Mouse (Mus musculus): Measurements from ENCODE around the gene Chchd10. TPM values are rescaled to one million over a fixed set of nuclear protein-coding genes. Genes with fewer than 3 reads are reported as not detected.

Gene Chchd10
- polyA plus RNA-seq, 1 experiment from 2014 or later, result 148 TPM

GRCm38 (mm10) chr10:75897373-75897772 is 35.6 kb upstream of the Chchd10 start:
- H3K9ac ChIP-seq, result no peak overlapping the region
- no peak overlapping the region for H3K4me2 ChIP-seq (replicated peaks)
- DNase-seq (ENCODE audit: low spot score), result peak; percentile 71
- H3K27ac ChIP-seq, result no peak overlapping the region
- peaks cover 80% of the 10 kb centered on the region for H3K36me3 ChIP-seq (replicated peaks; ENCODE audit: control insufficient read depth, insufficient read depth)
- WGBS, result 31% methylated on average over 6 of the region's 6 CpGs
- no peak for ATAC-seq (ENCODE audit: low FRiP score)
- H3K4me3 ChIP-seq (replicated peaks; ENCODE audit: low read length), result no peak overlapping the region
- H3K4me1 ChIP-seq (replicated peaks; ENCODE audit: control insufficient read depth, insufficient read depth, low read length), result peaks cover 5% of the 10 kb centered on the region; the same call in 1 of the 2 replicates
- no peaks in the 10 kb centered on the region for H3K9me3 ChIP-seq (ENCODE audit: control insufficient read depth, low read length)
- no peaks in the 10 kb centered on the region for H3K27me3 ChIP-seq (ENCODE audit: control insufficient read depth, insufficient read depth, low read length)

DNA sequence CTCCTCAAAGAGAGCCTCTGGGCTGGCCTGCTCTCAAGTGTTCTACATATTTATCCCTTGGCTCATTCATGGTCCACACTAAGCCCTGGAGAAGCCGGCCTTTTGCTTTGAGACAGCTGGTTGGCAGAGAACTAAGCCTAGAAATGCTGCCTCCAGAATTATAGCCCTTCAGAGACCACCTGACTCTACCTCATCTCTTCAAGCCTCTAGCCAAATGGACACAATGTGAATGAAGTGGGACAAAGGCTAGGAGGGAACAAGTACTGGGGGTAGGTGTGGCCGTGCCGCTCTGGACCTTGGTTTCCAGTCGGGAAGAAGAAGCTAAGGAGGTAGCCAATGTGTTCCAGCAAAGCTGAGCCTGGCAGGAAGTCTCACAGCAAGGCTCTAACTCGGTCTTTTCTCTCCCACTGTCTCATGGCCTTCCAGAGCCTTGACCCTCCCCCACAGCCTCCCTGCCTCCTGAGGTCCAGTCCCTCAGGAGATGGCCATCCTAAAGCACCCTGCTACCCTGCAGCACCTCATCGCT is 34.8 kb upstream of the Chchd10 start:
- H3K9me3 ChIP-seq (ENCODE audit: control insufficient read depth, low read length), result no peaks in the 10 kb centered on the region
- WGBS, result 80% methylated on average over 6 of the region's 6 CpGs
- H3K4me3 ChIP-seq (replicated peaks; ENCODE audit: low read length), result no peak overlapping the region
- no peak for ATAC-seq (ENCODE audit: low FRiP score)
- H3K27ac ChIP-seq, result no peak overlapping the region
- no peaks in the 10 kb centered on the region for H3K27me3 ChIP-seq (ENCODE audit: control insufficient read depth, insufficient read depth, low read length)
- peaks cover 88% of the 10 kb centered on the region for H3K36me3 ChIP-seq (replicated peaks; ENCODE audit: control insufficient read depth, insufficient read depth)
- H3K4me2 ChIP-seq (replicated peaks), result no peak overlapping the region
- DNase-seq (ENCODE audit: low spot score), result no peak
- no peak overlapping the region for H3K9ac ChIP-seq
- peaks cover 5% of the 10 kb centered on the region; the same call in 1 of the 2 replicates for H3K4me1 ChIP-seq (replicated peaks; ENCODE audit: control insufficient read depth, insufficient read depth, low read length)

- Histone ChIP-seq H3K27me3 (ENCODE audit: control insufficient read depth, insufficient read depth, low read length) (no peaks in the 10 kb centered on the region), H3K4me2 (replicated peaks) (no peak overlapping the region), H3K27ac (no peak overlapping the region), H3K4me1 (replicated peaks; ENCODE audit: control insufficient read depth, insufficient read depth, low read length) (no peaks in the 10 kb centered on the region), H3K9me3 (ENCODE audit: control insufficient read depth, low read length) (no peaks in the 10 kb centered on the region), H3K9ac (no peak overlapping the region), H3K36me3 (replicated peaks; ENCODE audit: control insufficient read depth, insufficient read depth) (peaks cover 95% of the 10 kb centered on the region), H3K4me3 (replicated peaks; ENCODE audit: low read length) (no peak overlapping the region)
- DNase-seq (ENCODE audit: low spot score) (no peak), ATAC-seq (ENCODE audit: low FRiP score) (0 out of 2 replicates have a peak, but pooled peaks have one; percentile 21)
- WGBS, result 84% methylated on average over 3 of the region's 3 CpGs
Measured at GRCm38 (mm10) chr10:75898846-75899245, 34.1 kb upstream of the Chchd10 start.

- no peaks in the 10 kb centered on the region for H3K4me1 ChIP-seq (replicated peaks; ENCODE audit: control insufficient read depth, insufficient read depth, low read length)
- DNase-seq (ENCODE audit: low spot score), result no peak
- H3K36me3 ChIP-seq (replicated peaks; ENCODE audit: control insufficient read depth, insufficient read depth), result peaks cover 98% of the 10 kb centered on the region
- no peak overlapping the region for H3K4me3 ChIP-seq (replicated peaks; ENCODE audit: low read length)
- no peak overlapping the region for H3K9ac ChIP-seq
- ATAC-seq (ENCODE audit: low FRiP score), result no peak
- H3K9me3 ChIP-seq (ENCODE audit: control insufficient read depth, low read length), result no peaks in the 10 kb centered on the region
- H3K4me2 ChIP-seq (replicated peaks), result no peak overlapping the region
- 88% methylated on average over 5 of the region's 5 CpGs for WGBS
- H3K27ac ChIP-seq, result no peak overlapping the region
- no peaks in the 10 kb centered on the region for H3K27me3 ChIP-seq (ENCODE audit: control insufficient read depth, insufficient read depth, low read length)
Measured at GRCm38 (mm10) chr10:75904391-75904790, 28.5 kb upstream of the Chchd10 start.

DNA sequence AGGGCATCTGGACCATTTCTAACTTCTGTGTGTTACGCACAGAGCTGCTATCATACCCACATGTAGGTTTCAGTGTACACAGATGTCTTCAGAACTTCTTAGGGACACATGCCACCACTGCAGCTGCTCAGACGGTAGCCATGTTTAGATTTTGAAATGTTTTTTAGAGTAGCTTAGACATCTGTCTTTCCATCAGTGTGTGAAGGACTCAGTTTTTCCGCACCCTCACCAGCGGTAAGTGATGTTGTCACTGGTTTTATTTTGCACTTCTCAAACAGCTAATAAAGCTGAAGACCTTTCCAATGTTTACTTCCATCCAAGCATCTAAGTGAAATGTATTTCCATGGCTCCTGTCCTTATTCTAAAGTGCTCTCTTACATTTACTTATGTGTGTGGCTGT is 26.0 kb upstream of the Chchd10 start:
- WGBS, result 96% methylated on average over 4 of the region's 4 CpGs
- ATAC-seq (ENCODE audit: low FRiP score), result no peak
- H3K27me3 ChIP-seq (ENCODE audit: control insufficient read depth, insufficient read depth, low read length), result no peaks in the 10 kb centered on the region

GRCm38 (mm10) chr10:75910698-75911097 is 22.2 kb upstream of the Chchd10 start:
- 85% methylated on average over 2 of the region's 2 CpGs for WGBS
- H3K36me3 ChIP-seq (replicated peaks; ENCODE audit: control insufficient read depth, insufficient read depth), result peaks cover 89% of the 10 kb centered on the region

More for the DNA sequence above, 26.0 kb upstream of the Chchd10 start:
- no peaks in the 10 kb centered on the region for H3K9me3 ChIP-seq (ENCODE audit: control insufficient read depth, low read length)
- H3K4me1 ChIP-seq (replicated peaks; ENCODE audit: control insufficient read depth, insufficient read depth, low read length), result no peaks in the 10 kb centered on the region
- H3K4me2 ChIP-seq (replicated peaks), result no peak overlapping the region
- no peak overlapping the region for H3K4me3 ChIP-seq (replicated peaks; ENCODE audit: low read length)
- DNase-seq (ENCODE audit: low spot score), result no peak
- peaks cover 97% of the 10 kb centered on the region for H3K36me3 ChIP-seq (replicated peaks; ENCODE audit: control insufficient read depth, insufficient read depth)
- no peak overlapping the region for H3K9ac ChIP-seq
- H3K27ac ChIP-seq, result no peak overlapping the region

DNA sequence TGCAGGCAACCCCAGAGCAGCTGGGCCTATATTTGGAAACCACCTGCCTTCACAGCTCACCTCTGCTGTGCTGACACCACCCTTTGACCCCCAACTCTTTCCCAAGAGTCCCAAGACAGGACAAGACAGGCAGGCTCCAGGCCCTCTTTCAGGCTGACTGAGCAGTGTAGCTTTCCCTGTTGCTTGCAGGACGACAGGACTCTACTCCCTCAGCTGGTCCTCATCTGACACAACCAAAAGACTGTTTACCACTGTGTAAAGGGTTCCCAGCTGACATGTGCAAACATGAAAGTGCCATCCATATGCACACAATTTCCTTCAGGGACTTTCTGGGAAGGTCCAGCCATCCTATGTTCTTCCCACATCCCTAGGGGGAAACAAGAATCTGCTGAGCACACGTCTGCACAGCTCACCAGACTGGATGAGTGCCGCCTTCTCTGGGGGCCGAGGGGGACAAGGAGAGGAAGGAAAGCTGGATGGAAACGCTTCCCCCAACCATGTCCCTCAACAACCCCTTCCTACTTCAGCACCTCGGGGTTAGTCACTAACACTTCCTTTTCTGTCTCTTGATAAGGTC is 19.8 kb upstream of the Chchd10 start:
- Histone ChIP-seq H3K9me3 (ENCODE audit: control insufficient read depth, low read length) (no peaks in the 10 kb centered on the region), H3K4me1 (replicated peaks; ENCODE audit: control insufficient read depth, insufficient read depth, low read length) (peaks cover under 1% of the 10 kb centered on the region; the same call in 1 of the 2 replicates), H3K36me3 (replicated peaks; ENCODE audit: control insufficient read depth, insufficient read depth) (peaks cover 87% of the 10 kb centered on the region), H3K4me3 (replicated peaks; ENCODE audit: low read length) (no peak overlapping the region), H3K4me2 (replicated peaks) (no peak overlapping the region), H3K27me3 (ENCODE audit: control insufficient read depth, insufficient read depth, low read length) (no peaks in the 10 kb centered on the region), H3K9ac (no peak overlapping the region), H3K27ac (no peak overlapping the region)
- DNase-seq (ENCODE audit: low spot score) (no peak), ATAC-seq (ENCODE audit: low FRiP score) (no peak)
- 80% methylated on average over 6 of the region's 6 CpGs for WGBS

More at GRCm38 (mm10) chr10:75910698-75911097, 22.2 kb upstream of the Chchd10 start:
- Histone ChIP-seq H3K9ac (no peak overlapping the region), H3K4me1 (replicated peaks; ENCODE audit: control insufficient read depth, insufficient read depth, low read length) (no peaks in the 10 kb centered on the region), H3K4me2 (replicated peaks) (no peak overlapping the region), H3K9me3 (ENCODE audit: control insufficient read depth, low read length) (no peaks in the 10 kb centered on the region), H3K4me3 (replicated peaks; ENCODE audit: low read length) (no peak overlapping the region), H3K27me3 (ENCODE audit: control insufficient read depth, insufficient read depth, low read length) (no peaks in the 10 kb centered on the region), H3K27ac (no peak overlapping the region)
- DNase-seq (ENCODE audit: low spot score) (no peak), ATAC-seq (ENCODE audit: low FRiP score) (no peak)

GRCm38 (mm10) chr10:75915557-75915956 is 17.4 kb upstream of the Chchd10 start:
- no peak for ATAC-seq (ENCODE audit: low FRiP score)
- no peak for DNase-seq (ENCODE audit: low spot score)
- Histone ChIP-seq H3K4me1 (replicated peaks; ENCODE audit: control insufficient read depth, insufficient read depth, low read length) (peaks cover 25% of the 10 kb centered on the region), H3K4me2 (replicated peaks) (no peak overlapping the region), H3K36me3 (replicated peaks; ENCODE audit: control insufficient read depth, insufficient read depth) (peaks cover 73% of the 10 kb centered on the region), H3K27me3 (ENCODE audit: control insufficient read depth, insufficient read depth, low read length) (no peaks in the 10 kb centered on the region), H3K9me3 (ENCODE audit: control insufficient read depth, low read length) (no peaks in the 10 kb centered on the region), H3K4me3 (replicated peaks; ENCODE audit: low read length) (no peak overlapping the region), H3K27ac (no peak overlapping the region), H3K9ac (no peak overlapping the region)
- WGBS, result 94% methylated on average over 7 of the region's 7 CpGs

- Histone ChIP-seq H3K4me1 (replicated peaks; ENCODE audit: control insufficient read depth, insufficient read depth, low read length) (peaks cover 26% of the 10 kb centered on the region), H3K4me2 (replicated peaks) (no peak overlapping the region), H3K27me3 (ENCODE audit: control insufficient read depth, insufficient read depth, low read length) (no peaks in the 10 kb centered on the region), H3K4me3 (replicated peaks; ENCODE audit: low read length) (no peak overlapping the region), H3K27ac (no peak overlapping the region), H3K9ac (no peak overlapping the region), H3K9me3 (ENCODE audit: control insufficient read depth, low read length) (no peaks in the 10 kb centered on the region), H3K36me3 (replicated peaks; ENCODE audit: control insufficient read depth, insufficient read depth) (peaks cover 61% of the 10 kb centered on the region)
- 80% methylated on average over 8 of the region's 8 CpGs for WGBS
- ATAC-seq (ENCODE audit: low FRiP score) (no peak), DNase-seq (ENCODE audit: low spot score) (no peak)
Measured at GRCm38 (mm10) chr10:75916840-75917239, 16.1 kb upstream of the Chchd10 start.
